Mouse (Mus musculus) kidney, adult 2 months (tissue): ENCODE data around the gene Ankrd66.

Source experiments
- CTCF ChIP-seq: fragments of 200-500 bp; conservative IDR thresholded peaks from 2 replicates; pipeline ENCODE4 v1.5.1; 2011; ENCODE audit warnings: low read depth, mild to moderate bottlenecking, control low read depth, low read length, moderate library complexity, mixed read lengths; ENCODE audit not compliant: insufficient read depth, insufficient read length
- POLR2A ChIP-seq: fragments of 200-500 bp; IDR thresholded peaks from one replicate; pipeline ENCODE4 v1.6.1; 2011; ENCODE audit warnings: low read depth, low read length, control low read depth

GRCm38 (mm10) chr17:43497521-43497920 is 45.9 kb downstream of the Ankrd66 start:
- no peak for TF ChIP-seq CTCF
- no peak for TF ChIP-seq POLR2A
